Mouse (Mus musculus) limb, embryonic 14.5 days (tissue): ENCODE data around the gene Krt19. TPM values are rescaled to one million over a fixed set of nuclear protein-coding genes. Genes with fewer than 3 reads are reported as not detected.

Source experiments
- ATAC-seq: fragments of 200-750 bp; cut with Nextera tagmentation; 2 replicates; pipeline ENCODE4 v1.8.0; 2017; ENCODE audit warnings: low read depth, moderate number of reproducible peaks, moderate TSS enrichment; ENCODE audit not compliant: low FRiP score
- DNase-seq: peaks from one replicate; pipeline ENCODE4 v3.0.0-alpha.2; 2015; ENCODE audit warnings: low spot score
- H3K27ac ChIP-seq: fragments of 300-500 bp; sonication (generic); replicated peaks from 2 replicates; pipeline ENCODE4 v1.5.1; 2014; ENCODE audit warnings: low read depth, mild to moderate bottlenecking, low read length, moderate library complexity, mixed read lengths
- H3K27me3 ChIP-seq: fragments of 300-500 bp; sonication (generic); 2 replicates; pipeline ENCODE4 v1.6.1; 2014; ENCODE audit warnings: low read length, mixed read lengths; ENCODE audit not compliant: control insufficient read depth, insufficient read depth
- H3K36me3 ChIP-seq: fragments of 300-500 bp; sonication (generic); 2 replicates; pipeline ENCODE4 v1.6.1; 2014; ENCODE audit warnings: mild to moderate bottlenecking, low read length, moderate library complexity, mixed read lengths; ENCODE audit not compliant: control insufficient read depth, insufficient read depth
- H3K4me1 ChIP-seq: fragments of 300-500 bp; sonication (generic); 2 replicates; pipeline ENCODE4 v1.6.1; 2014; ENCODE audit warnings: antibody characterized with exemption, low read length, mixed read lengths; ENCODE audit not compliant: control insufficient read depth, insufficient read depth
- H3K4me2 ChIP-seq: fragments of 300-500 bp; sonication (generic); replicated peaks from 2 replicates; pipeline ENCODE4 v1.6.1; 2014; ENCODE audit warnings: low read depth, mild to moderate bottlenecking, low read length, moderate library complexity; ENCODE audit not compliant: severe bottlenecking
- H3K4me3 ChIP-seq: fragments of 300-500 bp; sonication (generic); replicated peaks from 2 replicates; pipeline ENCODE4 v1.5.1; 2014; ENCODE audit warnings: low read length
- H3K9ac ChIP-seq: fragments of 300-500 bp; sonication (generic); 2 replicates; pipeline ENCODE4 v1.6.1; 2014; ENCODE audit warnings: mild to moderate bottlenecking, low read depth, low read length, moderate library complexity; ENCODE audit not compliant: severe bottlenecking
- H3K9me3 ChIP-seq: fragments of 300-500 bp; sonication (generic); 2 replicates; pipeline ENCODE4 v1.6.1; 2016; ENCODE audit warnings: low read length; ENCODE audit not compliant: control insufficient read depth
- POLR2A ChIP-seq: fragments of 200-500 bp; IDR thresholded peaks from 2 replicates; pipeline ENCODE4 v1.8.0; 2012; ENCODE audit warnings: inconsistent platforms, mild to moderate bottlenecking, moderate library complexity, borderline replicate concordance; ENCODE audit not compliant: insufficient read depth, insufficient read length; ENCODE audit errors: extremely low read depth
- WGBS: fragments of 180-500 bp; shearing (Covaris S2); extraction: QIAGEN DNeasy Blood & Tissue Kit; methylation state at CpG from one replicate; pipeline ENCODE4 v1.1.7; 2014; 5-methylcytosine and 5-hydroxymethylcytosine counted together
- polyA plus RNA-seq, 2 experiments: library from polyadenylated mRNA; depleted of rRNA in 1 of 2; stranded (reverse) in 1 of 2; unstranded in 1 of 2; fragments of >200 nt; fragmentation: Nextera tagmentation in 1 of 2; extraction: Ambion mirVana in 1 of 2; gene quantifications; 2 replicates each; pipeline versions ENCODE4 v1.2.1 to v1.2.3; 2012 to 2014

Krt19 gene
- polyA plus RNA-seq, 2 experiments, result 74.0 to 105 TPM

GRCm38 (mm10) chr11:100145858-100146560 is 2.5 kb downstream of the Krt19 start:
- WGBS, result under 1% methylated on average over 13 of the region's 13 CpGs
- no peak for DNase-seq
- H3K9ac ChIP-seq, result no peak overlapping the region

GRCm38 (mm10) chr11:100145104-100145503 is 3.4 kb downstream of the Krt19 start:
- Histone ChIP-seq H3K9ac (no peak overlapping the region), H3K27me3 (peaks cover 27% of the 10 kb centered on the region), H3K9me3 (no peaks in the 10 kb centered on the region), H3K4me1 (peaks cover 10% of the 10 kb centered on the region), H3K4me3 (peak overlapping the region; percentile 29), H3K27ac (no peak overlapping the region), H3K36me3 (no peaks in the 10 kb centered on the region), H3K4me2 (peak overlapping the region; percentile 45)
- under 1% methylated on average over 20 of the region's 20 CpGs for WGBS
- no peak for TF ChIP-seq POLR2A
- no peak for ATAC-seq
- no peak for DNase-seq

More at GRCm38 (mm10) chr11:100145858-100146560, 2.5 kb downstream of the Krt19 start:
- Histone ChIP-seq H3K4me3 (peak overlapping the region; percentile 29), H3K4me1 (peaks cover 10% of the 10 kb centered on the region), H3K9me3 (no peaks in the 10 kb centered on the region), H3K4me2 (peak overlapping the region; percentile 45), H3K27me3 (peaks cover 27% of the 10 kb centered on the region), H3K27ac (no peak overlapping the region), H3K36me3 (no peaks in the 10 kb centered on the region)
- no peak for TF ChIP-seq POLR2A
- no peak for ATAC-seq

DNA sequence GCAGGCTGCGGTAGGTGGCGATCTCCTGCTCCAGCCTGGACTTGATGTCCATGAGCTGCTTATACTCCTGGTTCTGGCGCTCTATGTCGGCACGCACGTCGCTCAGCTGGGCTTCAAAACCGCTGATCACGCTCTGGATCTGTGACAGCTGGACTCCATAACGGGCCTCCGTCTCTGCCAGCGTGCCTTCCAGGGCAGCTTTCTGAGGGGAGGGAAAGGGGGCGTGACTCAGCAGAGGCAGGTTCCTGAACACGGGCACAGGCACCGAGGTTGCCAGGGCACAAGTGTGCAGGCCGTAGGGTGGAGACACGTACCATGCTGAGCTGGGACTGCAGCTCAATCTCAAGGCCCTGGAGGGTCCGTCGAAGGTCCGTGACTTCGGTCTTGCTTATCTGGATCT is 7.5 kb downstream of the Krt19 start:
- no peak for TF ChIP-seq POLR2A
- no peaks in the 10 kb centered on the region for H3K36me3 ChIP-seq
- ATAC-seq, result no peak
- no peak overlapping the region for H3K27ac ChIP-seq
- H3K9ac ChIP-seq, result no peak overlapping the region
- DNase-seq, result no peak
- peaks cover 11% of the 10 kb centered on the region for H3K4me1 ChIP-seq
- H3K27me3 ChIP-seq, result peaks cover 21% of the 10 kb centered on the region
- no peak overlapping the region for H3K4me3 ChIP-seq
- WGBS, result 74% methylated on average over 21 of the region's 21 CpGs
- H3K9me3 ChIP-seq, result no peaks in the 10 kb centered on the region
- H3K4me2 ChIP-seq, result no peak overlapping the region

DNA sequence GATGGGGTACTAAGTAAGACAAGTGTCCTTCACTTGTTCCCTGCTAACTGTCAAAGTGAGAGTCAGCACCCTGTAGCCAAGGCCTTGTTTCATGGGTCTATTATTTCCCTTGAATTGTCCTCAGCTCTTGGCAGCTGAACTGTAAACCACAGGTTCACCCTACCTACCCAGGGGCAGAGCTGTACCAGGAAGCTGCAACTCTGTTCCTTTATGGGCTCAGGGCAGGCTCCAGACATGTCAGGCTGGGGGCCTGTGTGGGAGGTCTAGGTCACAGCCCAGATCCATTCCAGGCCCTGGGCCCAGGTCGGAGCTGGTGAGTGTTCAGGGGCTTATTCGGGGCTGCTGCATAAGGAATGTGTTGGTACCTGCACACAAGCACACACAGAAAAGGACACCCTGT is 9.1 kb downstream of the Krt19 start:
- H3K9me3 ChIP-seq, result no peaks in the 10 kb centered on the region
- no peak overlapping the region for H3K4me3 ChIP-seq
- H3K4me2 ChIP-seq, result no peak overlapping the region
- 0 out of 2 replicates have a peak, but pooled peaks cover 2% of the 10 kb centered on the region for H3K4me1 ChIP-seq
- H3K27ac ChIP-seq, result no peak overlapping the region
- no peak for TF ChIP-seq POLR2A
- ATAC-seq, result no peak
- H3K9ac ChIP-seq, result no peak overlapping the region
- no peaks in the 10 kb centered on the region for H3K36me3 ChIP-seq
- H3K27me3 ChIP-seq, result peaks cover 7% of the 10 kb centered on the region; the same call in 1 of the 2 replicates
- WGBS, result 40% methylated on average over 2 of the region's 2 CpGs
- no peak for DNase-seq

DNA sequence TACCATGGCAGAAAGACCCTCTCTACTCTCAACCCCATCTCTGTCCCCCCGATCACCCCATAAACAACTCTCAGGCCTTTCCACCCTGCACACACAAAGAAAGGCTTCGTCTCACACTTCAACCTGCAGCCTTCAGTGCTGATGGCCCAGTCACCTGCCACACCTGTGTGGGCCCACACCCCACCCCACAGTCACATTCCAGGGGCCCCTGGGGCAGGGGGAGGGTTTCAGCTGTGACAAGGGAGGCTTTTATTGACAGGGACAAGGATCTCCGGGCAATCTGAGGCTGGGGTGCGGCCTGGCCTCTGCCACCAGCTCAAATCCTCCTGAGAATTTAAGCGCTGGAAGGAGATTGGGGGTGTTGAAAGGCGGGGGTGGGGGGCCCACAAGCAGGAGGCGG is 9.7 kb downstream of the Krt19 start:
- Histone ChIP-seq H3K36me3 (no peaks in the 10 kb centered on the region), H3K4me1 (0 out of 2 replicates have a peak, but pooled peaks cover 2% of the 10 kb centered on the region), H3K9ac (no peak overlapping the region), H3K4me2 (no peak overlapping the region), H3K27me3 (0 out of 2 replicates have a peak, but pooled peaks cover under 1% of the 10 kb centered on the region), H3K27ac (no peak overlapping the region), H3K4me3 (no peak overlapping the region), H3K9me3 (no peaks in the 10 kb centered on the region)
- no peak for DNase-seq
- TF ChIP-seq POLR2A, result no peak
- ATAC-seq, result no peak
- 55% methylated on average over 7 of the region's 7 CpGs for WGBS
